Comparison of ENCODE assay signal across 8 mouse cellular contexts in the genomic region with DNA sequence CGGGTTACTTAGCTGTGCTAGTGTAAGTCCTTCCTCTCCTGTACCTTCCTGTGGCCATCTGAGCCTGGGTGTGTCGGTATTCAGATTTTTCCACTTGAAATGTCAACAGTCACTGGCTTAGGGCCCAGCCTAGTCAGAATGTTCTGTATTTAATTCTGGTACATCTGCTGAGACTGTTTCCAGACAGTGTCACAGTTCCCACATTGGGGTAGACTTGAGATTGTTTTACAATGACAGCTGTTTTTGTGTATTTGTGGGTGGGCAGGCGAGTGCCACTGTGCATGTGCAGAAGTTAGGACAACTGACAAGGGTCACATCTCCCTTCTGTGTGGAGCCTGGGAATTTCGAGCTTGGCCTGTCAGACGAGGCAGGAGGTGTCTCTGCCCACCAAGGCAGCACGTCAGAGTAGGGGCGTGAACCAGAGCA. TPM values are rescaled to one million over a fixed set of nuclear protein-coding genes. Genes with fewer than 3 reads are reported as not detected.
DNase-seq lines count a peak whose midpoint lies in the region; ATAC-seq and TF ChIP-seq lines count a peak whose summit lies in the region.

No protein-coding gene starts in this region.

- H3K27me3 ChIP-seq in cerebellum, adult 2 months (ENCODE audit: control insufficient read depth, insufficient read depth, low read length) = no peaks in the 10 kb centered on the region
- no peaks in the 10 kb centered on the region for H3K27me3 ChIP-seq in midbrain, embryonic 15.5 days (replicated peaks)
- H3K27me3 ChIP-seq in midbrain, postnatal 0 days (ENCODE audit: insufficient read depth, low read length) = no peaks in the 10 kb centered on the region

- no peak for DNase-seq in cerebellum, adult 2 months
- no peak for DNase-seq in cerebellum, postnatal 10 days
- DNase-seq in midbrain, postnatal 0 days (ENCODE audit: low spot score) = no peak
- DNase-seq in induced T-regulatory cell, adult 2 months (ENCODE audit: low read depth) = peak; percentile 31
- DNase-seq in lung, postnatal 14 days = peak; percentile 79
- no peak for DNase-seq in natural killer cell, adult 2 months (ENCODE audit: low spot score in 2 of 2)
- no peak for DNase-seq in right cerebral cortex, postnatal 25 days

- no peaks in the 10 kb centered on the region for H3K9me3 ChIP-seq in midbrain, embryonic 15.5 days
- no peaks in the 10 kb centered on the region for H3K9me3 ChIP-seq in midbrain, postnatal 0 days (ENCODE audit: low read length)

- H3K9ac ChIP-seq in midbrain, embryonic 15.5 days = 0 out of 2 replicates have a peak overlapping the region, but pooled peaks have one; percentile 9
- H3K9ac ChIP-seq in midbrain, postnatal 0 days (replicated peaks; ENCODE audit: low read length, poor library complexity, severe bottlenecking) = no peak overlapping the region

- H3K4me1 ChIP-seq in cerebellum, adult 2 months (ENCODE audit: control insufficient read depth, insufficient read depth, low read length) = peaks cover 20% of the 10 kb centered on the region
- peaks cover 28% of the 10 kb centered on the region for H3K4me1 ChIP-seq in midbrain, embryonic 15.5 days
- H3K4me1 ChIP-seq in midbrain, postnatal 0 days (ENCODE audit: insufficient read depth, low read length) = 0 out of 2 replicates have a peak, but pooled peaks cover 4% of the 10 kb centered on the region

- no peak overlapping the region for H3K4me3 ChIP-seq in cerebellum, adult 2 months (replicated peaks; ENCODE audit: insufficient read depth, low read depth, low read length)
- no peak overlapping the region for H3K4me3 ChIP-seq in midbrain, embryonic 15.5 days
- H3K4me3 ChIP-seq in midbrain, postnatal 0 days (ENCODE audit: low read depth, low read length) = no peak overlapping the region

- peak overlapping the region; percentile 41 for H3K27ac ChIP-seq in cerebellum, adult 2 months (ENCODE audit: insufficient read depth, low read length)
- H3K27ac ChIP-seq in midbrain, embryonic 15.5 days = no peak overlapping the region
- H3K27ac ChIP-seq in midbrain, postnatal 0 days (ENCODE audit: low read depth, low read length) = no peak overlapping the region

- 29% methylated on average over 7 of the region's 7 CpGs for WGBS in cerebellum, adult 2 months
- WGBS in midbrain, embryonic 15.5 days = 78% methylated on average over 7 of the region's 7 CpGs
- 72% methylated on average over 7 of the region's 7 CpGs for WGBS in midbrain, postnatal 0 days

- 0 out of 2 replicates have a peak overlapping the region, but pooled peaks have one; percentile 62 for H3K4me2 ChIP-seq in midbrain, embryonic 15.5 days
- no peak overlapping the region for H3K4me2 ChIP-seq in midbrain, postnatal 0 days (ENCODE audit: low read depth, low read length, poor library complexity, severe bottlenecking)

- no peaks in the 10 kb centered on the region for H3K36me3 ChIP-seq in midbrain, embryonic 15.5 days (replicated peaks)
- H3K36me3 ChIP-seq in midbrain, postnatal 0 days (ENCODE audit: insufficient read depth, low read length) = 0 out of 2 replicates have a peak, but pooled peaks cover 8% of the 10 kb centered on the region

- no peak for ATAC-seq in midbrain, embryonic 15.5 days (replicated peaks)
- ATAC-seq in midbrain, postnatal 0 days (ENCODE audit: low FRiP score) = no peak

- TF ChIP-seq POLR2A in cerebellum, adult 2 months (IDR thresholded peaks at IDR 0.05; ENCODE audit: borderline replicate concordance, insufficient read depth, low read length) = no peak

- TF ChIP-seq CTCF in cerebellum, adult 2 months (IDR thresholded peaks at IDR 0.05; ENCODE audit: borderline replicate concordance, insufficient read depth, low read depth, low read length) = no peak
- no peak for TF ChIP-seq CTCF in midbrain, postnatal 0 days (IDR thresholded peaks at IDR 0.05)

RNA-seq across cellular contexts. Expression of a gene that starts 2.5 kb away (rescaled TPM):
- 37.5 and 39.5 TPM in 2 replicates for polyA plus RNA-seq in cerebellum, adult 2 months (2012; rRNA removed)
- polyA plus RNA-seq in midbrain, embryonic 15.5 days (2015; fragmentation: Nextera tagmentation; extraction: Ambion mirVana) = 91.1 and 97.2 TPM in 2 replicates
- 39.3 and 41.8 TPM in 2 replicates for total RNA-seq in midbrain, postnatal 0 days (2014; rRNA removed)
- polyA plus RNA-seq in midbrain, postnatal 0 days (2015; fragmentation: Nextera tagmentation; extraction: Ambion mirVana) = 67.2 and 70.6 TPM in 2 replicates

RNA-seq across cellular contexts. Expression of a gene that starts 18.6 kb away (rescaled TPM):
- polyA plus RNA-seq in cerebellum, adult 2 months (2012; rRNA removed) = 33.8 and 37.7 TPM in 2 replicates
- polyA plus RNA-seq in midbrain, embryonic 15.5 days (2015; fragmentation: Nextera tagmentation; extraction: Ambion mirVana) = 2.5 TPM in 1 of 2 replicates, not detected in the other
- total RNA-seq in midbrain, postnatal 0 days (2014; rRNA removed) = not detected in 2 replicates
- polyA plus RNA-seq in midbrain, postnatal 0 days (2015; fragmentation: Nextera tagmentation; extraction: Ambion mirVana) = 6.9 and 10.5 TPM in 2 replicates

RNA-seq across cellular contexts. Expression of a gene that starts 18.7 kb away (rescaled TPM):
- 301 and 310 TPM in 2 replicates for polyA plus RNA-seq in cerebellum, adult 2 months (2012; rRNA removed)
- polyA plus RNA-seq in midbrain, embryonic 15.5 days (2015; fragmentation: Nextera tagmentation; extraction: Ambion mirVana) = 308 and 325 TPM in 2 replicates
- total RNA-seq in midbrain, postnatal 0 days (2014; rRNA removed) = 167 and 306 TPM in 2 replicates
- polyA plus RNA-seq in midbrain, postnatal 0 days (2015; fragmentation: Nextera tagmentation; extraction: Ambion mirVana) = 385 and 389 TPM in 2 replicates

RNA-seq across cellular contexts. Expression of a gene that starts 43.1 kb away (rescaled TPM):
- 113 and 118 TPM in 2 replicates for polyA plus RNA-seq in cerebellum, adult 2 months (2012; rRNA removed)
- 68.6 and 72.0 TPM in 2 replicates for polyA plus RNA-seq in midbrain, embryonic 15.5 days (2015; fragmentation: Nextera tagmentation; extraction: Ambion mirVana)
- 87.2 and 116 TPM in 2 replicates for total RNA-seq in midbrain, postnatal 0 days (2014; rRNA removed)
- polyA plus RNA-seq in midbrain, postnatal 0 days (2015; fragmentation: Nextera tagmentation; extraction: Ambion mirVana) = 74.7 and 79.0 TPM in 2 replicates

Comparison
In these comparisons a context has a peak if more than half of its experiments do, and no peak if none do; other contexts are left out.
1. DNase-seq: peak in induced T-regulatory cell, adult 2 months (single experiment) and lung, postnatal 14 days (single experiment); none in cerebellum, adult 2 months (0 of 2), cerebellum, postnatal 10 days (0 of 2), midbrain, postnatal 0 days (single experiment), natural killer cell, adult 2 months (0 of 2) and right cerebral cortex, postnatal 25 days (single experiment).